Mouse (Mus musculus): ENCODE measurements around the gene Ptprg. TPM values are rescaled to one million over a fixed set of nuclear protein-coding genes. Genes with fewer than 3 reads are reported as not detected.
A peak's percentile ranks its signal among the peaks of the same experiment; 100 is the strongest.

Ptprg gene
- polyA plus RNA-seq, 1 experiment from 2014 or later, result 14.3 TPM

GRCm38 (mm10) chr14:12206138-12206537, 652.8 kb downstream of the Ptprg start:
- ATAC-seq, result no peak
- Histone ChIP-seq H3K9ac (ENCODE audit: low read depth, low read length) (no peak overlapping the region), H3K27ac (ENCODE audit: low read length) (no peak overlapping the region), H3K27me3 (replicated peaks; ENCODE audit: control insufficient read depth, insufficient read depth, low read length) (no peaks in the 10 kb centered on the region), H3K4me1 (ENCODE audit: control insufficient read depth, insufficient read depth, low read length) (no peaks in the 10 kb centered on the region), H3K4me2 (ENCODE audit: low read depth, low read length) (no peak overlapping the region), H3K36me3 (ENCODE audit: control insufficient read depth, insufficient read depth, low read length) (no peaks in the 10 kb centered on the region), H3K4me3 (ENCODE audit: low read length) (no peak overlapping the region), H3K9me3 (ENCODE audit: control insufficient read depth, low read length) (no peaks in the 10 kb centered on the region)
- 62% methylated on average over 2 of the region's 2 CpGs for WGBS

GRCm38 (mm10) chr14:12208554-12208953, 655.2 kb downstream of the Ptprg start:
- Histone ChIP-seq H3K9ac (ENCODE audit: low read depth, low read length) (no peak overlapping the region), H3K36me3 (ENCODE audit: control insufficient read depth, insufficient read depth, low read length) (peaks cover 2% of the 10 kb centered on the region; the same call in 1 of the 2 replicates), H3K4me1 (ENCODE audit: control insufficient read depth, insufficient read depth, low read length) (no peaks in the 10 kb centered on the region), H3K27ac (ENCODE audit: low read length) (no peak overlapping the region), H3K4me2 (ENCODE audit: low read depth, low read length) (no peak overlapping the region), H3K4me3 (ENCODE audit: low read length) (no peak overlapping the region), H3K27me3 (replicated peaks; ENCODE audit: control insufficient read depth, insufficient read depth, low read length) (no peaks in the 10 kb centered on the region), H3K9me3 (ENCODE audit: control insufficient read depth, low read length) (no peaks in the 10 kb centered on the region)
- 87% methylated on average over 2 of the region's 2 CpGs for WGBS
- ATAC-seq, result no peak

GRCm38 (mm10) chr14:12218544-12219150, 665.3 kb downstream of the Ptprg start:
- Histone ChIP-seq H3K36me3 (ENCODE audit: control insufficient read depth, insufficient read depth, low read length) (no peaks in the 10 kb centered on the region), H3K9ac (ENCODE audit: low read depth, low read length) (no peak overlapping the region), H3K27me3 (replicated peaks; ENCODE audit: control insufficient read depth, insufficient read depth, low read length) (no peaks in the 10 kb centered on the region), H3K9me3 (ENCODE audit: control insufficient read depth, low read length) (no peaks in the 10 kb centered on the region), H3K4me3 (ENCODE audit: low read length) (no peak overlapping the region), H3K27ac (ENCODE audit: low read length) (no peak overlapping the region), H3K4me1 (ENCODE audit: control insufficient read depth, insufficient read depth, low read length) (no peaks in the 10 kb centered on the region), H3K4me2 (ENCODE audit: low read depth, low read length) (no peak overlapping the region)
- 84% methylated on average over 16 of the region's 16 CpGs for WGBS
- ATAC-seq, result no peak

DNA sequence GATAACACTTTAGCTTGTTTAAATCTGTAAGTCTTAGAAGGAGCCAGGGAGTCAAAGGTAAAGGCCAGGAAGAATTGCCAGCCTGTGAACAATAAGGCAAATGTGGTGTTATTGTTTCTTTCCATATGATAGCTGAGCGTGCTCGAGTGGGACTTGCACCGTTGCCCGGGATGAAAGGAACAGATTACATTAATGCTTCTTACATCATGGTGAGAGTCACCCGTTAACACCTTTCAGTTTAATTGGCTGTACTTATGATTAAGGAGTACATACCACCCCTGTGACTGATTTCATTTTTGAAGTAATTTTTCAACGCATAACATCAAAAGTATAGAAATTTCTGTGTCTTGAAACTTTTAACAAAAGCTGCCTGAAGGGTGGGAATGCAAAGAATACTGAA, 666.5 kb downstream of the Ptprg start:
- ATAC-seq, result no peak

DNA sequence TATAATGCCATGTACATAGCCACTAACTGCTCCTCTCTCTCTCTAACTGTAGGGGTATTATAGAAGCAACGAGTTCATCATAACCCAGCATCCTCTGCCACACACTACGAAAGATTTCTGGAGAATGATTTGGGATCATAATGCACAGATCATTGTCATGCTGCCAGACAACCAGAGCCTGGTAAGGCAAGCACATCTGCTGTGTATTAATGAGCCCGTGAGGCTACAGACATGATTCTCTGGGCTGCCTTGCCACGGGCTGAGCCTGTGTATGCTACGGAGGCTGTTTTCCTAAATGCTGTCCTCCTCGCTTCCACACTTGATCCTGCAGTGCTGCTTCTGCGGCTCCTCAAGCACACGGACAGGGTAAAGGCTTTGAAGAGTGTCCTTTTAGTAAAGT, 667.2 kb downstream of the Ptprg start:
- H3K4me2 ChIP-seq (ENCODE audit: low read depth, low read length), result no peak overlapping the region
- H3K9ac ChIP-seq (ENCODE audit: low read depth, low read length), result no peak overlapping the region
- H3K27ac ChIP-seq (ENCODE audit: low read length), result no peak overlapping the region
- 79% methylated on average over 8 of the region's 8 CpGs for WGBS
- H3K4me1 ChIP-seq (ENCODE audit: control insufficient read depth, insufficient read depth, low read length), result no peaks in the 10 kb centered on the region
- no peaks in the 10 kb centered on the region for H3K27me3 ChIP-seq (replicated peaks; ENCODE audit: control insufficient read depth, insufficient read depth, low read length)
- H3K36me3 ChIP-seq (ENCODE audit: control insufficient read depth, insufficient read depth, low read length), result no peaks in the 10 kb centered on the region
- H3K9me3 ChIP-seq (ENCODE audit: control insufficient read depth, low read length), result no peaks in the 10 kb centered on the region
- ATAC-seq, result no peak
- H3K4me3 ChIP-seq (ENCODE audit: low read length), result no peak overlapping the region

More for the DNA sequence above, 666.5 kb downstream of the Ptprg start:
- no peak overlapping the region for H3K4me3 ChIP-seq (ENCODE audit: low read length)
- H3K4me2 ChIP-seq (ENCODE audit: low read depth, low read length), result no peak overlapping the region
- H3K9me3 ChIP-seq (ENCODE audit: control insufficient read depth, low read length), result no peaks in the 10 kb centered on the region
- H3K9ac ChIP-seq (ENCODE audit: low read depth, low read length), result no peak overlapping the region
- WGBS, result 91% methylated on average over 6 of the region's 6 CpGs
- H3K4me1 ChIP-seq (ENCODE audit: control insufficient read depth, insufficient read depth, low read length), result no peaks in the 10 kb centered on the region
- H3K27me3 ChIP-seq (replicated peaks; ENCODE audit: control insufficient read depth, insufficient read depth, low read length), result no peaks in the 10 kb centered on the region
- H3K36me3 ChIP-seq (ENCODE audit: control insufficient read depth, insufficient read depth, low read length), result no peaks in the 10 kb centered on the region
- H3K27ac ChIP-seq (ENCODE audit: low read length), result no peak overlapping the region

DNA sequence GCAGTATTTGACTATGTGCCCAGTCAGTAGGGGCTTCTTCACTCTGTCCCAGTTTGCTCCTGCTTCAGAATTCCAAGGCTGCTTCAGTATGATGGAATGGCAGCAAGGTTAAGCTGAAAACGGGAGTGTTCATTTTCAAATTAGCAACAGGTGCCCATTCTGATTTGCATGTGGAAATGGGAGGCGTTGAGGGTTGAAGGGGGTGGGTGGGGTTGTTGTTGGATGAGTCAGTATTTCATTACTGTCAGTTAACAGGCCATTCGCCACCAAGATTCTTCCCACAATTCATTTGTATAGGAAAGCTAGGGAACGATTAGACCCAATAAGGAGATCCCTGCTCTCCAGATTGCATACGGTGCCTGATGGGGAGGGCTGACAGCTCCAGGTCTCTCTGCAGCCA, 668.2 kb downstream of the Ptprg start:
- no peaks in the 10 kb centered on the region for H3K27me3 ChIP-seq (replicated peaks; ENCODE audit: control insufficient read depth, insufficient read depth, low read length)
- no peak overlapping the region for H3K4me3 ChIP-seq (ENCODE audit: low read length)
- 75% methylated on average over 5 of the region's 5 CpGs for WGBS
- no peak overlapping the region for H3K27ac ChIP-seq (ENCODE audit: low read length)
- H3K9me3 ChIP-seq (ENCODE audit: control insufficient read depth, low read length), result no peaks in the 10 kb centered on the region
- no peak overlapping the region for H3K9ac ChIP-seq (ENCODE audit: low read depth, low read length)
- ATAC-seq, result no peak
- H3K4me1 ChIP-seq (ENCODE audit: control insufficient read depth, insufficient read depth, low read length), result no peaks in the 10 kb centered on the region
- no peaks in the 10 kb centered on the region for H3K36me3 ChIP-seq (ENCODE audit: control insufficient read depth, insufficient read depth, low read length)
- H3K4me2 ChIP-seq (ENCODE audit: low read depth, low read length), result no peak overlapping the region

- Histone ChIP-seq H3K4me1 (ENCODE audit: control insufficient read depth, insufficient read depth, low read length) (no peaks in the 10 kb centered on the region), H3K9ac (ENCODE audit: low read depth, low read length) (no peak overlapping the region), H3K4me3 (ENCODE audit: low read length) (no peak overlapping the region), H3K9me3 (ENCODE audit: control insufficient read depth, low read length) (no peaks in the 10 kb centered on the region), H3K27ac (ENCODE audit: low read length) (no peak overlapping the region), H3K36me3 (ENCODE audit: control insufficient read depth, insufficient read depth, low read length) (no peaks in the 10 kb centered on the region), H3K27me3 (replicated peaks; ENCODE audit: control insufficient read depth, insufficient read depth, low read length) (no peaks in the 10 kb centered on the region), H3K4me2 (ENCODE audit: low read depth, low read length) (no peak overlapping the region)
- no peak for ATAC-seq
- WGBS, result 73% methylated on average over 4 of the region's 4 CpGs
These were observed 690.4 kb downstream of the Ptprg start for GRCm38 (mm10) chr14:12243726-12244125.

- Histone ChIP-seq H3K36me3 (ENCODE audit: control insufficient read depth, insufficient read depth, low read length) (no peaks in the 10 kb centered on the region), H3K4me3 (ENCODE audit: low read length) (no peak overlapping the region), H3K4me2 (ENCODE audit: low read depth, low read length) (no peak overlapping the region), H3K9me3 (ENCODE audit: control insufficient read depth, low read length) (no peaks in the 10 kb centered on the region), H3K27me3 (replicated peaks; ENCODE audit: control insufficient read depth, insufficient read depth, low read length) (no peaks in the 10 kb centered on the region), H3K4me1 (ENCODE audit: control insufficient read depth, insufficient read depth, low read length) (no peaks in the 10 kb centered on the region), H3K27ac (ENCODE audit: low read length) (no peak overlapping the region), H3K9ac (ENCODE audit: low read depth, low read length) (no peak overlapping the region)
- no peak for ATAC-seq
- WGBS, result 63% methylated on average over 3 of the region's 3 CpGs
These were observed 722.7 kb downstream of the Ptprg start for GRCm38 (mm10) chr14:12276031-12276430.

- peak; percentile 11; the same call in 1 of the 2 replicates for ATAC-seq
- peak within 1 kb of the TSS; percentile 67 for H3K4me2 ChIP-seq (ENCODE audit: low read depth, low read length)
- H3K27me3 ChIP-seq (replicated peaks; ENCODE audit: control insufficient read depth, insufficient read depth, low read length), result no peaks in the 10 kb centered on the region
- H3K4me1 ChIP-seq (ENCODE audit: control insufficient read depth, insufficient read depth, low read length), result no peaks in the 10 kb centered on the region
- H3K4me3 ChIP-seq (ENCODE audit: low read length), result peak within 1 kb of the TSS; percentile 81
- WGBS, result 74% methylated on average over 6 of the region's 6 CpGs
- H3K9me3 ChIP-seq (ENCODE audit: control insufficient read depth, low read length), result no peaks in the 10 kb centered on the region
- H3K27ac ChIP-seq (ENCODE audit: low read length), result peak within 1 kb of the TSS; percentile 90
- H3K36me3 ChIP-seq (ENCODE audit: control insufficient read depth, insufficient read depth, low read length), result no peaks in the 10 kb centered on the region
- H3K9ac ChIP-seq (ENCODE audit: low read depth, low read length), result peak within 1 kb of the TSS; percentile 91
These were observed 730.3 kb downstream of the Ptprg start, which contains the start of gene Gm49355 for GRCm38 (mm10) chr14:12283641-12284040. Gene Gm49355 (plus strand): TSS chr14:12283976.

Measured in intestine, embryonic 16.5 days (tissue).